Mouse (Mus musculus): ENCODE data around the gene Smgc.
"Not testable (repeated sequence)": the region's sequence is repeated elsewhere in the genome, so short reads cannot be mapped to it uniquely, and the experiment has no call there.

Gene Smgc

GRCm38 (mm10) chr15:91837965-91838364 lies at the start of gene Smgc:
Gene Smgc, plus strand, starts transcription at chr15:91838265.
- no peak for DNase-seq

- no peak for DNase-seq
Measured at GRCm38 (mm10) chr15:91788338-91788737, 49.7 kb upstream of the Smgc start.

- no peak for DNase-seq
Measured at GRCm38 (mm10) chr15:91806463-91806862, 31.6 kb upstream of the Smgc start.

GRCm38 (mm10) chr15:91835319-91835718 lies 2.7 kb upstream of the Smgc start:
- DNase-seq = no peak

GRCm38 (mm10) chr15:91864130-91864529 lies 26.1 kb downstream of the Smgc start:
- not testable (repeated sequence) for DNase-seq

GRCm38 (mm10) chr15:91900245-91900644 lies 62.2 kb downstream of the Smgc start:
- no peak for DNase-seq

- peak; percentile 22 for DNase-seq
Measured at GRCm38 (mm10) chr15:91907046-91907445, 69.0 kb downstream of the Smgc start.
